Mouse (Mus musculus): ENCODE results near the gene Kcnf1. TPM values are rescaled to one million over a fixed set of nuclear protein-coding genes. Genes with fewer than 3 reads are reported as not detected.

The Kcnf1 gene
- polyA plus RNA-seq (2012; rRNA removed): 0.22 and 0.35 TPM in 2 replicates
- polyA plus RNA-seq (2014; fragmentation: Nextera tagmentation; extraction: Ambion mirVana): 0.18 and 0.24 TPM in 2 replicates

GRCm38 (mm10) chr12:17176757-17177092, at the start of gene Kcnf1:
Gene Kcnf1 (minus strand): TSS chr12:17176888.
- Histone ChIP-seq H3K27me3 (ENCODE audit: control insufficient read depth, insufficient read depth, low read length) (peaks cover 25% of the 10 kb centered on the region), H3K4me1 (replicated peaks; ENCODE audit: control insufficient read depth in 2 of 2, insufficient read depth in 2 of 2, low read length in 1 of 2) (no peaks in the 10 kb centered on the region), H3K36me3 (replicated peaks; ENCODE audit: control insufficient read depth, insufficient read depth, low read depth) (no peaks in the 10 kb centered on the region), H3K4me2 (ENCODE audit: low read depth) (peak within 1 kb of the TSS; percentile 41), H3K27ac (no peak within 1 kb of the TSS), H3K9ac (replicated peaks) (no peak within 1 kb of the TSS), H3K9me3 (ENCODE audit: control insufficient read depth, low read length) (no peaks in the 10 kb centered on the region), H3K4me3 (ENCODE audit: insufficient read depth in 1 of 2, low read depth in 2 of 2, low read length in 2 of 2) (no peak within 1 kb of the TSS)
- no peak for DNase-seq (ENCODE audit: low read depth in 3 of 3, low spot score in 3 of 3)
- WGBS (ENCODE audit: insufficient replicate concordance): 29% methylated on average over 4 of the region's 4 CpGs
- TF ChIP-seq CTCF (IDR thresholded peaks at IDR 0.05; ENCODE audit: low read depth) (no peak), EP300 (IDR thresholded peaks at IDR 0.05; ENCODE audit: low read depth) (no peak)
- ATAC-seq (ENCODE audit: insufficient read depth): no peak

- Histone ChIP-seq H3K9me3 (ENCODE audit: control insufficient read depth, low read length) (no peaks in the 10 kb centered on the region), H3K27me3 (ENCODE audit: control insufficient read depth, insufficient read depth, low read length) (no peaks in the 10 kb centered on the region), H3K4me3 (ENCODE audit: insufficient read depth in 1 of 2, low read depth in 2 of 2, low read length in 2 of 2) (no peak overlapping the region), H3K4me2 (ENCODE audit: low read depth) (no peak overlapping the region), H3K36me3 (replicated peaks; ENCODE audit: control insufficient read depth, insufficient read depth, low read depth) (no peaks in the 10 kb centered on the region), H3K4me1 (replicated peaks; ENCODE audit: control insufficient read depth in 2 of 2, insufficient read depth in 2 of 2, low read length in 1 of 2) (no peaks in the 10 kb centered on the region), H3K27ac (no peak overlapping the region), H3K9ac (replicated peaks) (no peak overlapping the region)
- WGBS (ENCODE audit: insufficient replicate concordance): 70% methylated on average over 5 of the region's 5 CpGs
- ATAC-seq (ENCODE audit: insufficient read depth) (no peak), DNase-seq (ENCODE audit: low read depth in 3 of 3, low spot score in 3 of 3) (no peak)
- TF ChIP-seq EP300 (IDR thresholded peaks at IDR 0.05; ENCODE audit: low read depth) (no peak), CTCF (IDR thresholded peaks at IDR 0.05; ENCODE audit: low read depth) (no peak)
Measured at GRCm38 (mm10) chr12:17225012-17225411, 48.3 kb upstream of the Kcnf1 start.

- no peaks in the 10 kb centered on the region for H3K27me3 ChIP-seq (ENCODE audit: control insufficient read depth, insufficient read depth, low read length)
- ATAC-seq (ENCODE audit: insufficient read depth): no peak
- TF ChIP-seq EP300 (IDR thresholded peaks at IDR 0.05; ENCODE audit: low read depth) (no peak), CTCF (IDR thresholded peaks at IDR 0.05; ENCODE audit: low read depth) (no peak)
- DNase-seq (ENCODE audit: low read depth in 3 of 3, low spot score in 3 of 3): no peak
- H3K27ac ChIP-seq: no peak overlapping the region
- 41% methylated on average over 3 of the region's 3 CpGs for WGBS (ENCODE audit: insufficient replicate concordance)
- no peak overlapping the region for H3K4me2 ChIP-seq (ENCODE audit: low read depth)
- no peak overlapping the region for H3K9ac ChIP-seq (replicated peaks)
- no peaks in the 10 kb centered on the region for H3K9me3 ChIP-seq (ENCODE audit: control insufficient read depth, low read length)
- no peaks in the 10 kb centered on the region for H3K36me3 ChIP-seq (replicated peaks; ENCODE audit: control insufficient read depth, insufficient read depth, low read depth)
- H3K4me1 ChIP-seq (replicated peaks; ENCODE audit: control insufficient read depth in 2 of 2, insufficient read depth in 2 of 2, low read length in 1 of 2): no peaks in the 10 kb centered on the region
- no peak overlapping the region for H3K4me3 ChIP-seq (ENCODE audit: insufficient read depth in 1 of 2, low read depth in 2 of 2, low read length in 2 of 2)
Measured at GRCm38 (mm10) chr12:17223050-17223449, 46.4 kb upstream of the Kcnf1 start.

GRCm38 (mm10) chr12:17221891-17222428, 45.3 kb upstream of the Kcnf1 start:
- Histone ChIP-seq H3K9ac (replicated peaks) (no peak overlapping the region), H3K9me3 (ENCODE audit: control insufficient read depth, low read length) (no peaks in the 10 kb centered on the region), H3K4me1 (replicated peaks; ENCODE audit: control insufficient read depth in 2 of 2, insufficient read depth in 2 of 2, low read length in 1 of 2) (no peaks in the 10 kb centered on the region), H3K4me2 (ENCODE audit: low read depth) (no peak overlapping the region), H3K27me3 (ENCODE audit: control insufficient read depth, insufficient read depth, low read length) (no peaks in the 10 kb centered on the region), H3K4me3 (ENCODE audit: insufficient read depth in 1 of 2, low read depth in 2 of 2, low read length in 2 of 2) (no peak overlapping the region), H3K36me3 (replicated peaks; ENCODE audit: control insufficient read depth, insufficient read depth, low read depth) (no peaks in the 10 kb centered on the region), H3K27ac (no peak overlapping the region)
- no peak for ATAC-seq (ENCODE audit: insufficient read depth)
- 29% methylated on average over 5 of the region's 5 CpGs for WGBS (ENCODE audit: insufficient replicate concordance)
- no peak for DNase-seq (ENCODE audit: low read depth in 3 of 3, low spot score in 3 of 3)
- no peak for TF ChIP-seq EP300 (IDR thresholded peaks at IDR 0.05; ENCODE audit: low read depth)
- TF ChIP-seq CTCF (IDR thresholded peaks at IDR 0.05; ENCODE audit: low read depth): peak; percentile 81

- Histone ChIP-seq H3K4me1 (replicated peaks; ENCODE audit: control insufficient read depth in 2 of 2, insufficient read depth in 2 of 2, low read length in 1 of 2) (no peaks in the 10 kb centered on the region), H3K9ac (replicated peaks) (no peak overlapping the region), H3K36me3 (replicated peaks; ENCODE audit: control insufficient read depth, insufficient read depth, low read depth) (no peaks in the 10 kb centered on the region), H3K27me3 (ENCODE audit: control insufficient read depth, insufficient read depth, low read length) (no peaks in the 10 kb centered on the region), H3K9me3 (ENCODE audit: control insufficient read depth, low read length) (no peaks in the 10 kb centered on the region), H3K4me2 (ENCODE audit: low read depth) (no peak overlapping the region), H3K4me3 (ENCODE audit: insufficient read depth in 1 of 2, low read depth in 2 of 2, low read length in 2 of 2) (no peak overlapping the region), H3K27ac (no peak overlapping the region)
- TF ChIP-seq EP300 (IDR thresholded peaks at IDR 0.05; ENCODE audit: low read depth) (no peak), CTCF (IDR thresholded peaks at IDR 0.05; ENCODE audit: low read depth) (no peak)
- 48% methylated on average over 5 of the region's 5 CpGs for WGBS (ENCODE audit: insufficient replicate concordance)
- no peak for DNase-seq (ENCODE audit: low read depth in 3 of 3, low spot score in 3 of 3)
- ATAC-seq (ENCODE audit: insufficient read depth): no peak
Measured at GRCm38 (mm10) chr12:17220631-17221030, 43.9 kb upstream of the Kcnf1 start.
